Mouse (Mus musculus): ENCODE measurements around the gene Tnpo3. TPM values are rescaled to one million over a fixed set of nuclear protein-coding genes. Genes with fewer than 3 reads are reported as not detected.

Gene Tnpo3
- total RNA-seq, 2 experiments from 2014 or later, result 66.4 to 74.5 TPM

GRCm38 (mm10) chr6:29528561-29529443 lies 80.9 kb downstream of the Tnpo3 start:
- peak; percentile 68 for ATAC-seq (replicated peaks; ENCODE audit: poor library complexity, severe bottlenecking)

DNA sequence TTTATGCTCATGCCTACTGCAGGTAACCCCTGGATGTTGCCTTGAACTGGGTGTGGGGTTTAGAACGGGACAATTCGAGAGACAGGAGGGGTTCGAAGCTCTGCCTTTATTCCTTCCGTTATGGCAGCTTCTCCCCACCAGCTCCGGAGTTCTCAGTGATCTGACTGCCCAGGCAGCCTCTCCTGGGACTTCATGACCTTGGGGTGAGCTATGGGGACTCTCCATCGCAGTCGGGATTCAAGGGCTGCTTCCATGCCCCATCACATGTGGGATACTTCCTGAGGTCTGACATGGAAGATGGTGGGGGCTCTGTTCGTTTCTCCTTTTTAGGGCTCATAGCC lies 81.6 kb downstream of the Tnpo3 start:
- no peak for ATAC-seq (replicated peaks; ENCODE audit: poor library complexity, severe bottlenecking)

GRCm38 (mm10) chr6:29527361-29528164 lies 82.1 kb downstream of the Tnpo3 start:
- no peak for ATAC-seq (replicated peaks; ENCODE audit: poor library complexity, severe bottlenecking)

- ATAC-seq (replicated peaks; ENCODE audit: poor library complexity, severe bottlenecking), result no peak
Observed at GRCm38 (mm10) chr6:29526281-29527251, 83.1 kb downstream of the Tnpo3 start, which contains the start of gene Irf5. Irf5 (plus strand) TSS chr6:29526625.

DNA sequence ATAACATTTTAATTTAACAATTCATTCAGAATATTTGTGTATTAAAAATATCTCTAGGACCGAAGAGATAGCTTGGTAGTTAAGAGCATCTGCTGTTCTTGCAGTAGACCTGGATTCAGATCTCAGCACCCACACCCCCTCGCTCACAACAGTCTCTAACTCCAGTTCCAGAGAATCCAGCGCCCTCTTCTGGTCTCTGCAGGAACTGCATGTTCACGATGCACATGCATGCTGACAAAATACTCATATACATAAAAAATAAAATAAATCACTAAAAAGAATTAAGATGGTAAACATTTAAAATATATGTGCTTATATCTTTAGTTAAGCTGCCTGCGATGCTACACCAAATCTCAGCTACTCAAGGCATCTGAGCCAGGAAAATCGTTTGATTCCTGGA lies 84.4 kb downstream of the Tnpo3 start:
- no peak for ATAC-seq (replicated peaks; ENCODE audit: poor library complexity, severe bottlenecking)

DNA sequence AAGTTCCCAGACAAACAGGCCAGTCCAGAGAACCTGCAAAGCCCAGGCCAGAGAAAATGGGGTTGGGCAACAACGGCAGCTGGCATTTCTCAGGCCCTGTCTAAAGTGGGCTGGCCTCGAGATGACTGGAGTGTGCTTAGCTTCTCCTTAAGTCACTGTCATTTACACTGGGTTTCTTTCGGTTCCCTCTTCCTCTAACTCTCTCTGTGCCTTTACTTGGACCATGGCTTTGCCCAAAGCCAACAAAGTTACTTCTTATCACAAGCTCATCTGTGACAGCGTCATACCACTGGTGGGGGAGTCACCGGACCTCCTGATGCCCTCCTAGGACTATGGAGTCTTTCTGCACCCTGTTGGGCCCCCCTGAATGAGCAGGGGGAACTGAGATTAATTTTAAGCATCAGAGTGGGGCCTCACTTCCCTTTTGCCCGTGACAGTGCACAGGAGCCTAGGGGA lies 85.6 kb downstream of the Tnpo3 start:
- peak; percentile 75 for ATAC-seq (replicated peaks; ENCODE audit: poor library complexity, severe bottlenecking)

- ATAC-seq (replicated peaks; ENCODE audit: poor library complexity, severe bottlenecking), result 0 out of 2 replicates have a peak, but pooled peaks have one; percentile 2
Observed at GRCm38 (mm10) chr6:29523301-29524033, 86.2 kb downstream of the Tnpo3 start.

- ATAC-seq (replicated peaks; ENCODE audit: poor library complexity, severe bottlenecking), result no peak
Observed at GRCm38 (mm10) chr6:29522626-29523300, 86.9 kb downstream of the Tnpo3 start.

DNA sequence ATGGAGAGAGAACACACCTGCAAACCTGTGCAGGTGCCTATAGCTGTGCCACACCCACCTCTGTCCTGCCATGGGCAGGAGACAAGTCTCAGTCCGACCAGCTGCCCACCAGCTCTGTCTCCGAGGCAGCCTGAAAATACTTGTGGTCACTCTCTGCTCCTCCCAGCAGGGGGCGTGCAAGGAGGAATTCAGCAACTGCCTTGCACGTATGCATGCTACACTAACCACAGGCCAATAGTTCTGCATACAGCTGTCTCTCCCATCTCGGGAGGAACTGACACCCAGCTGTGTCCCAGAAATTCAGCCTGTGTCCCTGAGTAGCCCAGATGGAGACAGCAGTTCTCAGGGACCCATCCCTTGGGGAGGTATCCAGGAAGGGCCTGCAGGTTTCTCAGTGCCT lies 92.5 kb downstream of the Tnpo3 start:
- peak; percentile 94 for ATAC-seq (replicated peaks; ENCODE audit: poor library complexity, severe bottlenecking)

DNA sequence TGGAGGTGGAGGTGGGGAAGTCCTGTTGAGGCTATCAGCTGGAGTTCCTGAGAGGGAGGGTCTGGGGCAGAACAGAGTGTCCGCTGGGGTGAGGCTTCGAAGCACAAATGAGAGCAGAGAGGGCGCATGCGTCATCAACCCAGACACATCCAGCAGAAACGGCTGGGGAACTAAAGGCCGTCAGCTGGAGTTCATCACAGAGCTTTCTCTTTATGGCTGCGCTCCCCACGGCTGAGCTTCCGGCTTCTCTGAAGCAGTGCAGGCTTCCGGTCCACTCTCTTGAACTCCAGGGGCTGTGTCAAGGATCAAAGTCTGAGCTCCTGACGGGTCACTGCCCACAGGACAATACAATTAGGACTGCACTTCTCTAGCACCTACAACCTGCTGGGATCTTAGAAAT lies 96.4 kb downstream of the Tnpo3 start:
- peak; percentile 69 for ATAC-seq (replicated peaks; ENCODE audit: poor library complexity, severe bottlenecking)

DNA sequence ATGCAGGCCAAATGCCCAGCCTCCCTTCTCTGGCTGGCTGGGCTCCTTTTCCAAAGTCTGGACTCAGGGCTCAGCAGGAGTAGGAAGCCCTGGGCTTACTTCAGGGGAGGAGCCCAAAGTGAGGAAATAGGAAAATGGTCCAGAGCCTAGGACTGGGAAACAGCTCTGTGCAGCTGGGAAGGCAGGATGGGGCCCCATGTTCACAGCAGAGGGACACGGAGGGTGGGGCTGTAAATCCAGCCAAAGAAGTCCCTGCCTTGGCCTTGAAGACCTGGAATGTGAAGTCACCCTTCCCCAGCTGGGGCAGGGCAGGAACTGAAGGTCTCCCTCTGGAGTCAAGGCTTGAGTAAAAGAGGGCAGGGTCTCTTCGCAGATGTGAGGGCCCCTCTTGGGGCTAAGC lies 100.6 kb downstream of the Tnpo3 start:
- no peak for ATAC-seq (replicated peaks; ENCODE audit: poor library complexity, severe bottlenecking)

DNA sequence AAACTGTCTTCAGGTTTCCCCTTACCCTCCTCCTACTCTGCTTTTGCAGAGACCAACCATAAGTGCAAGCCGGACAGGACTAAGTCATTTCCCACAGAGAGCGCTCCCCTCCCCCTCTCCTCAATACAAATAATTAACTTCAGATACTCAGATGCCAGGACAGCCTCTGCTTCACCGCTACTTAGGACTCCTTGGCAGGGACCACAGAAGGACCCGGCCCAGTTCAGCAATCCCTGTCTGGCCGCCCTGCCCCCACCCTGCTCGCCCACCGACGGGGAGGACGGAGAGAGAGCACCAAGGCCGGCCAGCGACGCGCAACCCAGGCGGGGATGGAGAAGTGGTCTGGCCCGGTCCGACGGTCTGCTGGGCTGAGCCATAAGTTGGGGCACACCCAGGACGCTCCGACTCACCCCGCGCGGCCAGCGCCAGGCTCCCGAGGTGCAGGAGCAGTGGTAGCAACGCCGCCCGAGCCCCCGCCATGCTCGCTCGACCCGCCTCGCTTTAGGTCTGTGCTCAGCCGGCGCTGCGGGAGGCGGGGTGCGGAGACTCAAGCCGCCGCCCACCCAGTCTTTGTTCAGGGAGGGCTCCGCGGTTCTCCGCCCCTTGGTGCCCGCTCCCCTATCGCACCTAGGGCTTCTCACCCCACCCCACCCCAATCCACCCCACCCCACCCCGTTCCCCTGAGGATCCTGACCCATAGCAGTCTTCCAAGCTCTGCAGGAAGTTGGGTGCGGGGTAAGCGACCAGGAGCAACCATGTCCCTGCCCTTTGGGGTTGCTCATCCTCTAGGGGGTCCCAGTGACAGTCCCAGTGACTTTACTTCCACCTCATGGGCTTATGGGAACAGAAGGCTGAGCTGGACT lies 102.0 kb downstream of the Tnpo3 start, which contains the start of gene Kcp:
Gene Kcp (minus strand): TSS at position 506 of the 863 bp plus-strand sequence.
- ATAC-seq (replicated peaks; ENCODE audit: poor library complexity, severe bottlenecking), result peak; percentile 44

- ATAC-seq (replicated peaks; ENCODE audit: poor library complexity, severe bottlenecking), result no peak
Observed at GRCm38 (mm10) chr6:29506834-29507233, 102.9 kb downstream of the Tnpo3 start.

DNA sequence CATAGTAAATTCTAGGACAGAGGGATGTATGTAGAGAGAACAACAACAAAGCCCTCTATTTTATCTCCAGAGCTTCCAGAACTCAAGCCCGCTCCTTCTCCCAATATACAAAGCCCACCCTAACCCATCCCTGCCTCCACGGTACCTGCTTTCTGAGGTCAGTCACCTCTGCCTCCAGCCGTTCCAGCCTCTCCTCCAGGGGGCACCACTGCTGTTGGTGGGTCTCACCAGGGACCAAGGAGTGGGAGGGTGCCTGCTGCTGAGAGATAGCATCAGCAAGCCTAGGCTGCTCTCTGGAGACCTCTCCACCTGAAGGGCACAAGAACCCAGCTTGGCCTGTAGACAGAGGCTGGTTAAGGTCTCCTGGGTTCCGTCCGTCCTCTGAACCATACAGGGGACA lies 104.2 kb downstream of the Tnpo3 start:
- no peak for ATAC-seq (replicated peaks; ENCODE audit: poor library complexity, severe bottlenecking)

- ATAC-seq (replicated peaks; ENCODE audit: poor library complexity, severe bottlenecking), result no peak
Observed at GRCm38 (mm10) chr6:29501599-29501998, 108.1 kb downstream of the Tnpo3 start.

- no peak for ATAC-seq (replicated peaks; ENCODE audit: poor library complexity, severe bottlenecking)
Observed at GRCm38 (mm10) chr6:29500810-29501209, 108.9 kb downstream of the Tnpo3 start.

- no peak for ATAC-seq (replicated peaks; ENCODE audit: poor library complexity, severe bottlenecking)
Observed at GRCm38 (mm10) chr6:29500177-29500576, 109.5 kb downstream of the Tnpo3 start.

- 0 out of 2 replicates have a peak, but pooled peaks have one; percentile 27 for ATAC-seq (replicated peaks; ENCODE audit: poor library complexity, severe bottlenecking)
Observed at GRCm38 (mm10) chr6:29497791-29498190, 111.9 kb downstream of the Tnpo3 start.
